ENCODE assay signal across 25 mouse cellular contexts in genomic region chr8:120877005-120877404, GRCm38 (mm10).
DNase-seq lines count a peak whose midpoint lies in the region; ATAC-seq and TF ChIP-seq lines count a peak whose summit lies in the region.
"Had no signal": no experiment of that assay in that cellular context is flagged by ENCODE, and none has a peak within 500 bp of the region (broad histone marks: within the 10 kb centered on the region; RNA-seq: fewer than 3 reads in every experiment).

No protein-coding gene starts in this region.

- TF ChIP-seq CTCF in lung, adult 2 months (IDR thresholded peaks at IDR 0.05; ENCODE audit: insufficient read depth, low read length) = no peak

- 40% methylated on average over 7 of the region's 7 CpGs for WGBS in lung, adult 2 months
- 58% methylated on average over 7 of the region's 7 CpGs for WGBS in lung, embryonic 15.5 days
- 83% methylated on average over 7 of the region's 7 CpGs for WGBS in midbrain, embryonic 15.5 days

- peaks cover 35% of the 10 kb centered on the region for H3K27me3 ChIP-seq in lung, embryonic 15.5 days
- H3K27me3 ChIP-seq in midbrain, embryonic 15.5 days (replicated peaks) = peaks cover 26% of the 10 kb centered on the region

- no peak for ATAC-seq in lung, embryonic 15.5 days (ENCODE audit: borderline replicate concordance, extremely low read depth, low FRiP score, low TSS enrichment)
- no peak for ATAC-seq in midbrain, embryonic 15.5 days (replicated peaks)
- ATAC-seq: forebrain, embryonic 14.5 days; hindbrain, postnatal 0 days; Patski had no signal

- peak; percentile 22; the same call in 1 of the 2 replicates for TF ChIP-seq POLR2A in lung, adult 2 months (IDR thresholded peaks at IDR 0.05; ENCODE audit: borderline replicate concordance, extremely low read depth, low read depth, low read length)

- no peak overlapping the region for H3K9ac ChIP-seq in lung, embryonic 15.5 days
- no peak overlapping the region for H3K9ac ChIP-seq in midbrain, embryonic 15.5 days
- H3K9ac ChIP-seq: embryonic facial prominence, embryonic 12.5 days; embryonic facial prominence, embryonic 15.5 days; heart, embryonic 13.5 days; hindbrain, embryonic 14.5 days had no signal

- H3K9me3 ChIP-seq in lung, embryonic 15.5 days = no peaks in the 10 kb centered on the region
- no peaks in the 10 kb centered on the region for H3K9me3 ChIP-seq in midbrain, embryonic 15.5 days
- H3K9me3 ChIP-seq: embryonic facial prominence, embryonic 12.5 days; embryonic facial prominence, embryonic 15.5 days; heart, embryonic 10.5 days; heart, embryonic 13.5 days had no signal

- peak overlapping the region; percentile 28; the same call in 1 of the 2 replicates for H3K4me2 ChIP-seq in lung, embryonic 15.5 days
- no peak overlapping the region for H3K4me2 ChIP-seq in midbrain, embryonic 15.5 days
- H3K4me2 ChIP-seq: embryonic facial prominence, embryonic 12.5 days; embryonic facial prominence, embryonic 15.5 days; heart, embryonic 13.5 days; hindbrain, embryonic 14.5 days had no signal

- H3K27ac ChIP-seq in lung, embryonic 15.5 days = peak overlapping the region; percentile 84
- no peak overlapping the region for H3K27ac ChIP-seq in midbrain, embryonic 15.5 days
- H3K27ac ChIP-seq: embryonic facial prominence, embryonic 12.5 days; embryonic facial prominence, embryonic 15.5 days; heart, adult 2 months; heart, embryonic 10.5 days; heart, embryonic 13.5 days; hindbrain, embryonic 14.5 days; hindbrain, postnatal 0 days had no signal

- DNase-seq in lung, adult 2 months = no peak
- peak; percentile 50 for DNase-seq in lung, postnatal 10 days
- DNase-seq in gastrocnemius, postnatal 25 days = no peak
- DNase-seq in cerebellum, adult 9-10 months = no peak
- DNase-seq: adrenal gland, postnatal 10 days; adrenal gland, postnatal 36 days; B cell, adult 2 months; cerebellum, adult 18-20 months; cerebellum, adult 9-11 months; cerebellum, postnatal 25 days; gastrocnemius, postnatal 36 days; heart, adult 2 months; heart, postnatal 14 days; heart, postnatal 4 days had no signal

- no peak overlapping the region for H3K4me3 ChIP-seq in lung, adult 2 months (replicated peaks; ENCODE audit: extremely low read depth, low read depth, low read length)
- H3K4me3 ChIP-seq in lung, embryonic 15.5 days = no peak overlapping the region
- H3K4me3 ChIP-seq in midbrain, embryonic 15.5 days = no peak overlapping the region
- H3K4me3 ChIP-seq: embryonic facial prominence, embryonic 12.5 days; embryonic facial prominence, embryonic 15.5 days; heart, adult 2 months; heart, embryonic 10.5 days; heart, embryonic 13.5 days had no signal

- H3K4me1 ChIP-seq in lung, adult 2 months (ENCODE audit: control insufficient read depth, insufficient read depth, low read length) = peaks cover 11% of the 10 kb centered on the region
- peaks cover 5% of the 10 kb centered on the region; the same call in 1 of the 2 replicates for H3K4me1 ChIP-seq in lung, embryonic 15.5 days
- H3K4me1 ChIP-seq in midbrain, embryonic 15.5 days = no peaks in the 10 kb centered on the region
- H3K4me1 ChIP-seq: embryonic facial prominence, embryonic 12.5 days; embryonic facial prominence, embryonic 15.5 days; heart, embryonic 13.5 days had no signal

- no peaks in the 10 kb centered on the region for H3K36me3 ChIP-seq in lung, embryonic 15.5 days
- no peaks in the 10 kb centered on the region for H3K36me3 ChIP-seq in midbrain, embryonic 15.5 days (replicated peaks)
- H3K36me3 ChIP-seq: embryonic facial prominence, embryonic 12.5 days; embryonic facial prominence, embryonic 15.5 days; G1E; heart, embryonic 10.5 days; heart, embryonic 13.5 days had no signal
